Mouse (Mus musculus) regulatory T cell (primary cell): ENCODE measurements at regions not wholly inside any gene's neighbourhood (a gene's known extent, or its start where the extent isn't known, plus 50 kb on each side); places are given as distances from the start of the nearest gene placed in this dataset.
"Not testable (repeated sequence)": the region's sequence is repeated elsewhere in the genome, so short reads cannot be mapped to it uniquely, and the experiment has no call there.

Source experiments
- in situ Hi-C: fragments of 300-600 bp; cut with MboI, MseI; formaldehyde crosslinking; loops from one replicate; pipeline ENCODE4 v1.15.1; 2025; ENCODE audit warnings: high pct_unique_total_duplicates

GRCm38 (mm10) chr5:148820476-148820875, 108.6 kb downstream of the Katnal1 start:
- in situ Hi-C loops = loop anchor here (10.0 kb wide), 1 partner anchor 504 kb away; no protein-coding TSS in a partner anchor

DNA sequence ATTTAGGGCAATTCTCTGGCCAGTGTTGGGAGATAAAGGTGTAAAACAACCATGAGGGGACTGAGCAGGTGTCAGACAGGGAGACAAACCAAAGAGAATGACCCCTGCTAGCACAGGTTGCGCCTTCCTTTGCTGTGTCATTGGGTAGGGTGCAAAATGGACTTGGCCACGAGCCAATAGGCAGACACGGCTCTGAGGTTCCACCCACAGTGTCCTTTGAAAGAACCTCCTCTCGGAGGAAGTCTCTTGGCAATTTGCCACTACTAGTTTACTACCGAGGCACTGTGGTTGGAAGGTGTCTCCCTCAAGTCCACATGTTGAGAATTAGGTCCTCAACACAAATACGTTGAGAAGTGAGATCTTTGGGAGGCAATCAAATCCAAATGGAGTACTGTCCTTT, 109.7 kb downstream of the Katnal1 start:
- in situ Hi-C loops = no loop called here

DNA sequence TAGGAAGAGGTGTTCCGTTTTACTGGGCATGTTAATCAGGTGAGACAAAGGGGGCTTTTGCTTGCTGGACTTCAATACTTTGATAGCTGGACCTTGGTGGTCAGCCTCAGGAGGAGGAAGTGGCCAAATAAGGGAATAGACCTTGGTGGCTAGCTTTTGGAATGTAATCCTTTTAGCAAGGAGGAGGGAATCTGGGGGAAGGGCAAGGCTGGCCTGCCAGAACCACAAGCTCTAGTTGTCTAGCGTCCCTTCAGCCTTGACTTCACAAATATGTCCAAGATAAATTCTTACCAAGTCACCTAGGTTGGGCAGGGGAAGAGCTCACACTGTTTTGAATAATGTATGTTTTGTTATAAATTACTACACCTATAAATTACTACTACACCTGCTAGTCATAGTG, 110.4 kb downstream of the Katnal1 start:
- in situ Hi-C loops = no loop called here

DNA sequence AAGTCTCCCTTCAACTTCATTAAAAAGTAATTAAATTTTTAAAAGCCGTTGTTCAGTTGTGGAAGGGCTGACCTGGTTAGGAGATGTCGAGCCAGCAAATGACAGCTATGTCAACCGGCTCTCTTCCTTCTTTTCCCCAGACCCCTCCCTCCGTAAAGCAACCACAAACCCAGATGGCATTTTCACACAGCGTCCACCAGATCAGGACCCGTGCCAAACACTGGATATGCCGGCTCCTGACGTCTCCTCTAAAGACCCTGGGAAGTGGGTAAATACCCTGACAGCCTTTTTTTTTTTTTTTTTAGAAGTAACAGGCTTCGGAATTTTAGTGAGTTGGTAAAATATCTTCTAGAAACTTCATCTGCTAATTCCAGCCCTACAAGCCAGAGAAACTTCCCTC, 116.3 kb downstream of the Katnal1 start:
- in situ Hi-C loops = no loop called here

GRCm38 (mm10) chr5:148812016-148812415, 117.1 kb downstream of the Katnal1 start:
- in situ Hi-C loops = no loop called here

- in situ Hi-C loops = no loop called here
These were observed 119.6 kb downstream of the Katnal1 start for GRCm38 (mm10) chr5:148809485-148809884.

- in situ Hi-C loops = no loop called here
These were observed 120.1 kb downstream of the Katnal1 start for GRCm38 (mm10) chr5:148809055-148809454.

DNA sequence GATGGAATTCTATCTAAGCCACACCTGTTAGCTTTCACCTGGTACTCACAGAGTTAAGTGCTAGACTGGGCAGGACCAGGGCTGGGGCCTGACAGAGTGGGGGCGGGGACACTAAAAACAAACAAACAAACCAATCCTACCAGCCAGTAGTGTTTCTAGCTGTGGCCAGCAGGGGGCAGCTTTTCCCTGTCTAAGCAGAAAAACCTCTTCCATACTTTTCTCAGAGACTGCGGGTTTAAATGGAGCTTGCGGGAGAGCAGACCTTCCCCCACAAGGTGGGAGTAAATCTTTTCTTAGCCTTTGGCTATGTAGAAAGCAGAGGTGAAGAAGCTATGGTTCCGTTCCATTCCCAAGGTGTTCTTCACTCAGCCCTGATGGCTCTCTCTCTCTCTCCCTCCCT, 120.7 kb downstream of the Katnal1 start:
- in situ Hi-C loops = no loop called here

DNA sequence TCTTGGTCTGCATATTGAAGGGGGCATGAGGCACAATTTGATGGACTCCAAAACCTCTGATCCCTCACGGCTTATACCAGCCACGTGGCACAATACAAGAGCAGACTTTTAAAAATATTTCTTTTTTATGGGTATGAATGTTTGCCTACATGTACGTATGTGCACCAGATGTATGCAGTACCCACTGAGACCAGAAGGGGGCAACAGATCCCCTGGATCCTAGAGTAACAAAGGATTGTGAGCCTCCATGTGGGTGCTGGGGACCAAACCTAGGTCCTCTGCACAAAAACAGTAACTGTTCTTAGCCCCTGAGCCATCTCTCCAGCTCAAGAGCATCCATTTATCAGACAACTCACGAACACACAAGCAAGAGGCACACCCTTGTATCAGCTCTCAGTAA, 121.5 kb downstream of the Katnal1 start:
- in situ Hi-C loops = no loop called here

- in situ Hi-C loops = no loop called here
These were observed 124.1 kb downstream of the Katnal1 start for GRCm38 (mm10) chr5:148805030-148805429.

DNA sequence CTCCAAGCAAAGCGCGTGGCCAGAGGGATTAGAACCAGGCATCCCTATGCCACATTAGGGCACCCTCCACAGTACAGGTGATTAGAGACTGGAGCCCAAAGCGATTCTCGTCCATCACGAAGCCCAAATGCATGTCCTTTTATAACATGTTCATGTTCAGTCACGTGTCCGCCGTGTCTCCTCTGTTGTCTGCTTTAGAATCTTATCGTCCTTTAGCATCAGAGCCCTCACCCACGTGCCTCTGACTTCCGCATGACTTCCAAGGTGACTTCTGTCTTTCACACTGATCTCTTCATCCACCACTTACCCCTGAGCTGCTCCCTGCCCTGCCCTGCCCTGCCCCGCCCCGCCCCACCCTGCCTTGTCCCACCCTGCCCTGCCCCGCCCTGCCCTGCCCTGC, 125.3 kb downstream of the Katnal1 start:
- in situ Hi-C loops = no loop called here

GRCm38 (mm10) chr5:148802720-148803119, 126.4 kb downstream of the Katnal1 start:
- in situ Hi-C loops = no loop called here

GRCm38 (mm10) chr5:148798541-148798940, 130.6 kb downstream of the Katnal1 start:
- in situ Hi-C loops = loop anchor here (10.0 kb wide), 1 partner anchor 464 kb away; no protein-coding TSS in a partner anchor

DNA sequence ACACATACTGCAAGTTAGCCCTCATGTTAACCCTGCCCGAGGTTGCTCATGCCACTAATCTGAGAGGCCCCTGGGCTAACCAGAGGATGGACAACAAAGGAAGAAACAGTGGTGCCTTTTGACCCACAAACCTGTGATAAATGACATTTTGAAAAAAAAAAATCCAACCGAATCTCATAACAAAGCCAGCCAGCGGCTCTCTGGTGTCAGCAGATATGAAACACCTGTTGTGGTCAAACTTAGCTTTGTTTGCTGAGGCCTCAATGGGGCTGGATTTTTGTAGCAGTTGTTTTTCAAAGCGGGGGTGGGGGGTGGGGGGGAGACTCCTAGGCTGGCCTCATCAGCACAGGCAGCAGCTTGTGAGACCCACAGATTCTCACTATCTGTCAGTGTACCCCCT, 133.0 kb downstream of the Katnal1 start:
- in situ Hi-C loops = loop anchor here (10.0 kb wide), 1 partner anchor 461 kb away; no protein-coding TSS in a partner anchor

- in situ Hi-C loops = loop anchor here (10.0 kb wide), 1 partner anchor 460 kb away; no protein-coding TSS in a partner anchor
These were observed 134.7 kb downstream of the Katnal1 start for GRCm38 (mm10) chr5:148794465-148794864.

DNA sequence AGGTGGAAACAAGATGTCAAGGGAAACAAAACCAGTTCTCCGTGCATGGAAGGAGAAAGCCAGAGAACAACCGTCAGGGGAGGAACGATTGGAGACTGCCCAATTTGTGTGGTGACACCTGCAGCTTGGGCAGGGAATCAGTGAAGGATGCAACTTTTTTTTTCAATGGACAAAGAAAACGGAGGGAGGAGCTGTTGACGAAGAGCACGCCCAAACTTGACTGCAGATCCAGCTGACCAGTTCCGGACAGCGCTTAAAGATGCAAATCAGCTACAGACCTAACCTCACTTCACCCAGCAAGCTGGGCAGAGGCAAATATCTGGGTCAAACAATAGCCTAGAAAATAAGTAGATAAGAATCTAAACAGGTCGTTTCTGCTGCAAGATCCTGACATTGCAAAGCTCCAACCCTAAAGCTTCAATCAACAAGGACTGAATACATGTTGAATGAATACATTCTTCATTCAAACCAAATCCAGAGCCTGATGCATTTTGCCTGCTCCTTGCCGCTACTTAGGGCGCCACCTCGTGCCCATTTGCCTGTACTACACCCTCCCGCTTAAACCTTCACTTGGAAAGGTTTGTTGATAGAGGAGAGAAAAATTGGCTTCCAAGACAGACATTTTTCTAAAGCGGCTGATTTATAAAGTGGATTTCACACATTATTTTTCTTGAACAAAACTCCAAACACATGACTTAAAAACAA, 136.2 kb downstream of the Katnal1 start:
- in situ Hi-C loops = loop anchor here (10.0 kb wide), 1 partner anchor 458 kb away; no protein-coding TSS in a partner anchor

DNA sequence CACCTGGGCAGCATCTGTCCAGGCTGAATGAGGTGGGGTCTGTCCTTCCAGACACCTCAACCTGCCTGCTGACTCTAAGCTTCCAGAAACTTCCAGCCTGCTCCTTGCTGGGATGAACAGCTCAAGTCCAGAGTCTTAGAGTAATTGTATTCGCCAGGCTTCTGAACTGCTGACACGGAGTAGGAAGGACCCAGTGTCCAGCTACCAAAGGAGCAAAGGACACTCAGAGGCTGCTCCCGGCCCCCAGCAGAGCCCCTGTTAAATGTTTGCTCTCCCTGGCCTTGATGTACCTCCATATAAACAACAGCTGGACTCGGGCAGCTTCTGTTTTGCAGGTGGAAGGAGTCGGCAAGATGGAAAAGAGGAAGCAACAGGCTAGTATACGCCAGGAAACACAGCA, 137.5 kb downstream of the Katnal1 start:
- in situ Hi-C loops = loop anchor here (10.0 kb wide), 1 partner anchor 457 kb away; no protein-coding TSS in a partner anchor

DNA sequence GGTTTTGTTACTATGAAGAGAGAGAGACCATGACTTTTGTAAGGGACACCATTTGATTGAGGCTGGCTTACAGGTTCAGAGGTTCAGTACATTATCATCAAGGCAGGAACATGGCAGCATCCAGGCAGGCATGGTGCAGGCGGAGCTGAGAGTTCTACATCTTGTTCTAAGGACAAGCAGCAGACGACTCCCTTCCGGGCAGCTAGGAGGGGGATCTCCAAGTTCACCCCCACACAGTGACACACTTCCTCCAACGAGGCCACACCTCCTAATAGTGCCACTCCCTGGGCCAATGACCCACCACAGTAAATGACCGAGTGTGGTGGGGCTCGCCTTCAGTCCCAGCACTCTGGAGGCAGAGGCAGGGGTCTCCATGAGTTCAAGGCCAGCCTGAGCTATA, 138.8 kb downstream of the Katnal1 start:
- in situ Hi-C loops = loop anchor here (10.0 kb wide), 1 partner anchor 456 kb away; no protein-coding TSS in a partner anchor

DNA sequence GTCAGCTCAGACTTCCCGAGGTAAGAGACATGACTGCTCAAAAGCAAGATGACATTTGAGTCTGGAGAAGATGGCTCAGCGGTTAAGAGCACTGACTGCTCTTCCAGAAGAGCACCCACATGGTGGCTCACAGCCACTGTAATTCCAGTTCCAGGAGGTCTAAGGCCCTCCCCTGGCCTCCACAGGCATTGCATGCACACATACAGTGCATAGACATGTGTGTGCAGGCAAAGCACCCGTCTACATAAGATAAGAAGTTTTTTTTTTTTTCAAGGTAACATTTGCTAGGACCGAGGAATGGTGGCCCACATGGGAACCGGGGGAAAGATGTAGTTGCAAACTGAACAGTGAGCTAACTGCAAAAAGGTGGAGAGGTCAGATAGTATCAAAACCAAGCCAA, 139.3 kb downstream of the Katnal1 start:
- in situ Hi-C loops = loop anchor here (10.0 kb wide), 1 partner anchor 455 kb away; no protein-coding TSS in a partner anchor

- in situ Hi-C loops = no loop called here
These were observed 140.0 kb downstream of the Katnal1 start for GRCm38 (mm10) chr5:148789147-148789566.

- in situ Hi-C loops = no loop called here
These were observed 140.4 kb downstream of the Katnal1 start for GRCm38 (mm10) chr5:148788690-148789089.

GRCm38 (mm10) chr5:148787270-148787669, 141.8 kb downstream of the Katnal1 start:
- in situ Hi-C loops = no loop called here

DNA sequence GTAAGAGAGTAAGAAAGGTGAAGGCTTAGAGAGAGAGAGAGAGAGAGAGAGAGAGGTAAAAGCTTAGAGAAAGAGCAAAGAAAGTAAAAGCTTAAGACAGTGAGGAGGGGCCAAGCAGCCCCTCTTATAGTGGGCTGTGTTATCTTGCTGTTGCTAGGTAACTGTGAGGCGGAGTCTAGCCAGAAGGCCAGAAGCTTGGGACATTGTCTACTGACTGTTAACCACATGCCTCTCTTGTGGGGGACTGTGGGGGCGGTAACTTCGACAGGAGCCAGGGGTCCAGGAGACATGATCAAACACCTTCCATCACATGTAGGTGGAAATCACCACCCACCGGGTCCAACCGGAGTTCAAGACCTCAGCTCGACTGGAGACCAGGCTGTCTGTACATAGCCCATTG, 148.0 kb downstream of the Katnal1 start:
- in situ Hi-C loops = not testable (repeated sequence)
